Mouse (Mus musculus) thymus, postnatal 25 days (tissue): Measurements from ENCODE around the gene Prr23a2.
"Not testable (repeated sequence)": the region's sequence is repeated elsewhere in the genome, so short reads cannot be mapped to it uniquely, and the experiment has no call there.

ENCODE experiments used
- DNase-seq: peaks from one replicate; pipeline ENCODE4 v3.0.0; 2022

Gene Prr23a2

DNA sequence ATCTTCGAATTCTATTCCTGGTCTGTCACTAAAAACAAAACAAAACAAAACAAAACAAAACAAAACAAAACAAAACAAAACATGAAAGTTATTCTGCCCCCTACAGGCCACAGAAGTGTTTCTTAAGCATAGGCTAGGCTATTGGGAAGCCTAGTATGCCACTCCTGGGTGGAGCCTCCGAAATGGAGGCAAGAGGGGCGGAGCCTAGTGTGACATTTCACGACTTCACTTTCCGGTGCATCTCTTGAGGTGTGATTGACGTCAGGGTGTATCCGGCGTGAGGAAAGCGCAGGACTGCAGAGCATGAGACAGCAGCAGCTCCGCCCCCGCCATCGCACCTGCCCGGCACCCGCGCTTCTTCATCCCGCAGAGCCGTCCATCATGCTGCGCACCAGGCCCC is at the start of gene Prr23a2:
Gene Prr23a2 (plus strand): TSS at position 285 of the 400 bp plus-strand sequence.
- DNase-seq = no peak

DNA sequence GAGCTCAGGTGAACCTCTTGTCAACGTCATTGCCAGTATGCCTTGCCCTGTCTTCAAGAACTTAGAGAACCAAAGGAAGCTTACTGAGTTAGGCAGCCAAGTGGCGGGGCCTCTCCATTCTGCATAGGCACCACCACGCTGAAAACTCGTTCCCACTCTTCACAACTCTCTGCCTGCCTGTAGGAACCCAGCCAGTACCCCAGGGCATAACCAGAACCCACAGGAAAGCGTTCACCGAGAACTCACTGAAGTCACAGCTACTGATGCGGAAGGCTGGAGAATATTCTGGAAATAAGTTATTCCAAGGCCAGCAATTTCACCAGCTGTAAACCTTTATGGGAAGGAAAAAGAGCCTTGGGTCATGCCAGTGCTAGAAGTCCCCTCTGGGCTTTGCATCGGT is 48.7 kb upstream of the Prr23a2 start:
- no peak for DNase-seq

DNA sequence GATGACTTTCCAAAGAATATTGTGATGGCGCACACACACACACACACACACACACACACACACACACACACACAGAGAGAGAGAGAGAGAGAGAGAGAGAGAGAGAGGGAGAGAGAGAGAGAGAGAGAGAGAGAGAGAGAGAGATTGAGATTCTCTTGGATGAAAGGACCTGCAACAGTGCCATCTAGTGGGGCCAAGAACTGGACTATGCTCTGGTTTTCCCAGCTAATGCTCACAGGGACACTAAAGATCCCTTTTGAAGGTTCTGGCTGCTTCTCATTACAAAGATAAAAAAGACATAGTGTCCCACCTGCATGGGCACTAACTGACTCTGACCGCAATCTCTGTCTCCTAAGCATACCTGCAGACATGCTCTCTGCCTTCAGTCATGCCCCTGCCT is 46.8 kb upstream of the Prr23a2 start:
- not testable (repeated sequence) for DNase-seq

DNA sequence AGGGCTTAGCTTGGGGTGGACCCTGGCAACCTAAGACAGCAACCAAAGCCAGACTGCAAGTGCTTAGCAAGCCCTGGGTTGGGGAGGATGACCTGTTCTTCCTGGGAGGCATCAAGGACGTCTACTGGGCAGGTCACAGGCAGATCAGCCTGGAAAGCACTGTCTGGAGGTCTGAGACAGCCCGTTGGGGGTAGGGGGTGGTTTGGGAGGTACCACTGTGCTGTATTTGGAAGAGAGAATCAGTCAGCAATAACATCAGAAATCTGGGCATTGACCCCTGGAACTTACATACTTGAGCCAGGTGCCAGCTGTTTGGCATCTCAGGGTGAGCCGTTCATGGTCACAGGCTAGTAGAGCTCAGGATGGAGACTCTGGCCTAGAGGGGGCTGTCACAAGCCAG is 40.2 kb upstream of the Prr23a2 start:
- no peak for DNase-seq

- no peak for DNase-seq
Observed at GRCm38 (mm10) chr9:98817592-98817991, 38.7 kb upstream of the Prr23a2 start.

DNA sequence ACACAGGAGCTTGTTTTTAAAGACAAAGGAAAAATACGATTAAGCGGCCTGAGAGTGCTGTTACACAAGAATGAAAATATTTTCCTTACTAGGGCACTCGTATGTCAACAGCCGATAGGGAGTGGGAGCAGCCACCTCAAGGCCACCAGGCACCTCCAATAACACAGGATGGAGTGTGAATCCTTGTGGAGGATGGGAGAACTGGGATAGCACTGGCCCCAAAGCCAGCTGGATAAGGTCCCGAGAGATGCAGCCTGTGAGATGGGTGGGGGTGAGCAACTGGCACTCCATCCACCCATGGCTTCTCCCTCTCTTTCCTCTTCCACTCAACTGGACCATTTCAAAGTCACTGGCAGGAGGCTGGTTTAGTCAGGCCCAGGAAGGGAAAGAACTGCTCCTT is 37.3 kb upstream of the Prr23a2 start:
- no peak for DNase-seq

DNA sequence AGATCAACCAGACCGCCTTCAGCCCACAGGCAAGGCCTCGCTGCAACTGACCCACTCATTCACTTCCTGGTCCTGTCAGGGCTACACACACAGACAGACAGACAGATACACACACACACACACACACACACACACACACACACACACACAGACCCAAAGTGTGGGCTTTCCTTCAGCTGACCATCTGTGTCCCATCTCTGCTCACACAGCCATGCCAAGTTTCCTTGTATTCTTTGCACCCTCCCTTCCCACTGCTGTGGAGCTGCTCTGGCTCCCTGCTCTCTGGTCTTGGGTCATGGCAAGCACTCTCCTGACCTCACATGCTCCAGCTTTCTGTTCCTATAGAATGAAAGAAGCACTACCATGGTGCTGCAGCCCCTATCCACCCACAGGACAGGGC is 36.8 kb upstream of the Prr23a2 start:
- DNase-seq = no peak

DNA sequence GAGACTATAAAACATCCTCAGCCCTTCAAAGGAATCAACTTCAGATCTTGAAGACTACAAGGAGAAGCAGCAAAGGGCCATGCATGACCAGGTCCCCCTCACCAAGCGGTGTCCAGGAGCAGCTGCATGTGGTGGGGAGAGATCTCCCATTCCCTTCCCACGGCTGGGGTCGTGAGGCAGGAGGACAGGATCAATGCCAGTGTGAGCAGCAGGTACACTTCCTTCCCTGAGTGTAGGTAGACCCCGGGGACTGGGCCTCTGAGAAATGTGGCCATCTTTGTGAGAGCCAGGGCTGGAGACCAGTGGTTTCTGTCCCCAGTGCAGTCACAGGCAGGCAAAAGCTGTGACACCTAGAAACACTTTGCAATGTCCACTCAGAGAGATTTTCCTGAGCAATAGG is 35.8 kb upstream of the Prr23a2 start:
- DNase-seq = no peak

- no peak for DNase-seq
Observed at GRCm38 (mm10) chr9:98821067-98821466, 35.2 kb upstream of the Prr23a2 start.

DNA sequence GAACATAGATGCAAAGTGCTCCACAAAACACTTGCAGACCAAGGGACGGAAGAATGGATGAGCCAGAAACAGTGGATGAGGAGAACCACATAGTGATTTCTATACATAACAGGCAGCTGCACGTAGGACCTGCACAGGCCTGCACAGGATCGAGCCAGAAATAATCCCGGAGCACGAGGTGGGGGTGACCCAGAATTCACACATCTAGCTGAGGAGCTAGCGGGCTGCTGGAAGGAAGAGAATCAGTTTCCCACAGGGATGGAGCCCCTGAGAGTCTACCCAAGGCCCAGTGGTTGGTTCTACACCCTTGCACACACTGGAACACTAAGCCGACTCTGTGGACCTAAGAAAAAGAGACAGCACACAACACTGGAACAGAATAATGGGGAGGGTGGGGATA is 32.5 kb upstream of the Prr23a2 start:
- no peak for DNase-seq

DNA sequence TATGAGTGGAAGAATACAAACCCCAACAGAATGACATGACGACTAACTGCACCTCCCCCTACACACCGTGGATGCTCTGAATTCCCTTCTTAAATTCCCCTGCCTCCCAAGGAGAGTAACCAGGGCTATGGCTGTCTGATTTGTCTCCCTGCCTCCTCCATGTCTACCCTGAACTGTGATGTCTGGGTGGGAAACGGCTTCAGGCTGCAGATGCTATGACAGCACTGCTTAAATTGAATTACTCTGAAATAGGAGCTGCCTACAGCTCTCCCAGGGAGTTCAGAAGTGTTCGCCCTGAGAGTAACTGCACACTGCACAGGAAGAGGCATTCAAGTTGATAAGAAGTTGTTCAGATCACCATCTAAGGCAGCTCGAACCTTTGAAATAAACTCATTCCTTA is 26.8 kb upstream of the Prr23a2 start:
- no peak for DNase-seq

DNA sequence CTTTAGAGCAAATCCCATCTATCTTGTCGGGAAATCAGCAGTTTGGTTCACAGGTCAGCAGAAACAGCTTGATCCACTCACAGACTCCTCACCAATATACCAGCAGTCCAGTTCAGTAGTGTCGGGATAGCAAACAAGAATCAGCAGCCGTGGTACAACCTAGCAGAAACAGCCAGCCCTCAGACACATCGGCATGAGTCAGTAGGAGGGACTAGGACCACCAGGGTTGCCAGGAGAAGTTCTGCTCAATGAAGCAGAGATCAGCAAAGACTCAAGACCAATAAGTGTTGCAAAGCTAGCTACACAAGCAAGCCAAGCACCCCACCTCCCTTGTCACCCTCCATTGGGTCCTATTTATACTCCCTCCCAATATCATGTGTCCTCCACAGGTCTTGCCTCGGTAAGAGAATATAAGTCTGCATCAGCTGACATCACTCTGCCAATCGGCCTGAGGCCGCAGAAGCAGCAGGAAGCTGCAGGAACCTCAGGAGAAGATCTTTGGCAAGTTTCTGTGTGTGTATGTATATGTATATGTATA is 18.7 kb upstream of the Prr23a2 start:
- no peak for DNase-seq

DNA sequence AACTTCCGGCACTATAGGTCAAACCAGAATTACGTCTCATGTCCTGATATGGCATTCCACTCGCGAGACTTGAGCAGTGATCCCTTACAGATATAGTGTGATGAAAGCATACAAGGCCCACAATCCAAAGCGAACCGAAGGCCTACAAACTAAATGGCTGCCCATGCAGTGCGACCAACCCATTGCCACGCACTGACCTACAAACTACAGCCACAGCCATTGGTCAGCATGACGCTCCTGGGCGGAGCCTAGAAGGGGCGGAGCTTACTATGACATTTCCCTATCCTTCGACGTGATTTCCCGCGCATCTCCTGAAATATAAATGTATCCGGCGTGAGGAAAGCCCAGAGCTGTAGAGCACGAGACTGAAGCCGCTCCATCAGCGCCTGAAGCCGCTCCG is 14.2 kb upstream of the Prr23a2 start, which contains the start of gene Prr23a1:
Gene Prr23a1 (plus strand): TSS at position 387 of the 400 bp plus-strand sequence.
- no peak for DNase-seq

- DNase-seq = no peak
Observed at GRCm38 (mm10) chr9:98863463-98863862, 7.2 kb downstream of the Prr23a2 start.

DNA sequence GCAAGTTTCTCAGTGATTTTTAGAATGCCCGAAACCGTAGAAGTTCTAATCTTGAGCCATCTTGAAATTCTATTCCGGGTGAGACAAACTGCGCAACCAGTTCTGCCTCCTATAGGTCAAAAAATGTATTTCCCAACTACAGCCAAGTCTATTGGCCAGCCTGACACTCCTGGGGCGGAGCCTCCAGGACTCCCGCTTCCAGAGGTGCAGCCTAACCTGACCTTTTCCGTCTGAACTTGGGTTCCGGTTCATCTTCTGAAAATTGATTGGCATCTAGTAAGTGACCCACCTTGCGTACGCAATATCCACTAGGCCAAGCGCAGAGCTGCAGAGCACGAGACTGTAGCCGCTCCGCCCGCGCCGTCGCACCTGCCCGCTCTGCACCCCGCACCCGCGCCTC is 8.3 kb downstream of the Prr23a2 start, which contains the start of gene Prr23a3:
Gene Prr23a3 (plus strand): TSS at position 197 of the 400 bp plus-strand sequence.
- DNase-seq = no peak

- no peak for DNase-seq
Observed at GRCm38 (mm10) chr9:98901486-98901885, 45.2 kb downstream of the Prr23a2 start.

DNA sequence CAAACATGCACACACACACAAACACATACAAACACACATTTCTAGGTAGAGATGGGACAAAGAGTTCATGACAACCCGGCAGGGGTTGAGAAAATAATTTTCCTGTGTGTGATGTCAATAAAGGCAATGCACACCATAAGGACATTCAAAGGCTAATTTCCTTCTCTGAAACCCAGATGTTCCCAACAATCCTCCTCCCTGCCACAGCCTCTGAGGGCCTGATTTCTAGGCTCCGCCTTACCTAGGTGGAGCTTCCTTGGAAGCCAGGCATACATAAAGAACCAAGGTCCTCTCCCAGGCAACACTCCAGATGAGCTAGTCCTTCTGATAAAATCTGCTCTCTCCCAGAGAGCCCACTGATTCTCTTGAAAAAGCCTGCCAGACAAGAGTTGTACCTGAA is 46.5 kb downstream of the Prr23a2 start, which contains the start of gene 7420426K07Rik:
Gene 7420426K07Rik (plus strand): TSS at position 301 of the 400 bp plus-strand sequence.
- DNase-seq = no peak
